Mouse (Mus musculus): ENCODE results near the gene Rbm39. TPM values are rescaled to one million over a fixed set of nuclear protein-coding genes. Genes with fewer than 3 reads are reported as not detected.
"Not testable (repeated sequence)": the region's sequence is repeated elsewhere in the genome, so short reads cannot be mapped to it uniquely, and the experiment has no call there.

The Rbm39 gene
- polyA plus RNA-seq, 1 experiment from 2014 or later = 494 TPM

GRCm38 (mm10) chr2:156189241-156189640, 9.2 kb upstream of the Rbm39 start:
- not testable (repeated sequence) for H3K4me2 ChIP-seq (ENCODE audit: low read length)
- 78% methylated on average over 7 of the region's 7 CpGs for WGBS

GRCm38 (mm10) chr2:156181592-156181991, 1.6 kb upstream of the Rbm39 start:
- Histone ChIP-seq H3K4me3 (replicated peaks; ENCODE audit: low read length) (no peak overlapping the region), H3K27ac (ENCODE audit: low read length) (peak overlapping the region; percentile 98; the same call in 1 of the 2 replicates)
- ATAC-seq = no peak

More at GRCm38 (mm10) chr2:156189241-156189640, 9.2 kb upstream of the Rbm39 start:
- not testable (repeated sequence) for ATAC-seq; H3K4me3 ChIP-seq (replicated peaks; ENCODE audit: low read length); H3K36me3 ChIP-seq (ENCODE audit: control insufficient read depth, insufficient read depth); H3K27ac ChIP-seq (ENCODE audit: low read length); H3K27me3 ChIP-seq (replicated peaks; ENCODE audit: control insufficient read depth, insufficient read depth, low read length); H3K4me1 ChIP-seq (replicated peaks; ENCODE audit: control insufficient read depth, insufficient read depth, low read length); H3K9me3 ChIP-seq (ENCODE audit: control insufficient read depth, low read length); H3K9ac ChIP-seq (replicated peaks; ENCODE audit: low read depth, low read length)

GRCm38 (mm10) chr2:156180824-156181590, 969 bp upstream of the Rbm39 start:
- Histone ChIP-seq H3K4me3 (replicated peaks; ENCODE audit: low read length) (peak overlapping the region; percentile 73), H3K9me3 (ENCODE audit: control insufficient read depth, low read length) (no peaks in the 10 kb centered on the region), H3K36me3 (ENCODE audit: control insufficient read depth, insufficient read depth) (peaks cover 6% of the 10 kb centered on the region; the same call in 1 of the 2 replicates), H3K4me2 (ENCODE audit: low read length) (peak overlapping the region; percentile 81), H3K27ac (ENCODE audit: low read length) (peak overlapping the region; percentile 98), H3K4me1 (replicated peaks; ENCODE audit: control insufficient read depth, insufficient read depth, low read length) (peaks cover 25% of the 10 kb centered on the region), H3K27me3 (replicated peaks; ENCODE audit: control insufficient read depth, insufficient read depth, low read length) (no peaks in the 10 kb centered on the region), H3K9ac (replicated peaks; ENCODE audit: low read depth, low read length) (peak overlapping the region; percentile 78)
- WGBS = 14% methylated on average over 8 of the region's 8 CpGs
- ATAC-seq = no peak

More at GRCm38 (mm10) chr2:156181592-156181991, 1.6 kb upstream of the Rbm39 start:
- WGBS = 55% methylated on average over 2 of the region's 2 CpGs
- peak overlapping the region; percentile 81; the same call in 1 of the 2 replicates for H3K4me2 ChIP-seq (ENCODE audit: low read length)
- no peaks in the 10 kb centered on the region for H3K27me3 ChIP-seq (replicated peaks; ENCODE audit: control insufficient read depth, insufficient read depth, low read length)
- H3K9ac ChIP-seq (replicated peaks; ENCODE audit: low read depth, low read length) = no peak overlapping the region
- H3K36me3 ChIP-seq (ENCODE audit: control insufficient read depth, insufficient read depth) = peaks cover 6% of the 10 kb centered on the region; the same call in 1 of the 2 replicates
- H3K4me1 ChIP-seq (replicated peaks; ENCODE audit: control insufficient read depth, insufficient read depth, low read length) = peaks cover 25% of the 10 kb centered on the region
- no peaks in the 10 kb centered on the region for H3K9me3 ChIP-seq (ENCODE audit: control insufficient read depth, low read length)

GRCm38 (mm10) chr2:156179796-156180093, 293 bp downstream of the Rbm39 start:
- H3K27ac ChIP-seq (ENCODE audit: low read length) = peak overlapping the region; percentile 98
- peaks cover 25% of the 10 kb centered on the region for H3K4me1 ChIP-seq (replicated peaks; ENCODE audit: control insufficient read depth, insufficient read depth, low read length)
- H3K4me3 ChIP-seq (replicated peaks; ENCODE audit: low read length) = peak overlapping the region; percentile 73
- no peaks in the 10 kb centered on the region for H3K27me3 ChIP-seq (replicated peaks; ENCODE audit: control insufficient read depth, insufficient read depth, low read length)
- WGBS = 0% methylated on average over 33 of the region's 41 CpGs
- H3K9ac ChIP-seq (replicated peaks; ENCODE audit: low read depth, low read length) = peak overlapping the region; percentile 100
- H3K4me2 ChIP-seq (ENCODE audit: low read length) = no peak overlapping the region
- ATAC-seq = peak; percentile 14
- H3K36me3 ChIP-seq (ENCODE audit: control insufficient read depth, insufficient read depth) = peaks cover 8% of the 10 kb centered on the region
- H3K9me3 ChIP-seq (ENCODE audit: control insufficient read depth, low read length) = no peaks in the 10 kb centered on the region

GRCm38 (mm10) chr2:156179046-156179795, 817 bp downstream of the Rbm39 start:
- Histone ChIP-seq H3K4me2 (ENCODE audit: low read length) (peak overlapping the region; percentile 82), H3K9ac (replicated peaks; ENCODE audit: low read depth, low read length) (peak overlapping the region; percentile 100), H3K9me3 (ENCODE audit: control insufficient read depth, low read length) (no peaks in the 10 kb centered on the region), H3K4me3 (replicated peaks; ENCODE audit: low read length) (peak overlapping the region; percentile 73), H3K27me3 (replicated peaks; ENCODE audit: control insufficient read depth, insufficient read depth, low read length) (no peaks in the 10 kb centered on the region), H3K36me3 (ENCODE audit: control insufficient read depth, insufficient read depth) (peaks cover 8% of the 10 kb centered on the region), H3K4me1 (replicated peaks; ENCODE audit: control insufficient read depth, insufficient read depth, low read length) (peaks cover 25% of the 10 kb centered on the region), H3K27ac (ENCODE audit: low read length) (peak overlapping the region; percentile 98)
- 1% methylated on average over 47 of the region's 47 CpGs for WGBS
- peak; percentile 31 for ATAC-seq

- Histone ChIP-seq H3K36me3 (ENCODE audit: control insufficient read depth, insufficient read depth) (peaks cover 13% of the 10 kb centered on the region), H3K4me1 (replicated peaks; ENCODE audit: control insufficient read depth, insufficient read depth, low read length) (peaks cover 27% of the 10 kb centered on the region), H3K4me2 (ENCODE audit: low read length) (peak overlapping the region; percentile 30), H3K27ac (ENCODE audit: low read length) (no peak overlapping the region), H3K9me3 (ENCODE audit: control insufficient read depth, low read length) (no peaks in the 10 kb centered on the region), H3K4me3 (replicated peaks; ENCODE audit: low read length) (no peak overlapping the region), H3K9ac (replicated peaks; ENCODE audit: low read depth, low read length) (no peak overlapping the region), H3K27me3 (replicated peaks; ENCODE audit: control insufficient read depth, insufficient read depth, low read length) (no peaks in the 10 kb centered on the region)
- no peak for ATAC-seq
- 78% methylated on average over 7 of the region's 7 CpGs for WGBS
Measured at GRCm38 (mm10) chr2:156177651-156178050, 2.4 kb downstream of the Rbm39 start.

- 82% methylated on average over 6 of the region's 6 CpGs for WGBS
- Histone ChIP-seq H3K4me3 (replicated peaks; ENCODE audit: low read length) (no peak overlapping the region), H3K9ac (replicated peaks; ENCODE audit: low read depth, low read length) (no peak overlapping the region), H3K36me3 (ENCODE audit: control insufficient read depth, insufficient read depth) (peaks cover 17% of the 10 kb centered on the region), H3K4me1 (replicated peaks; ENCODE audit: control insufficient read depth, insufficient read depth, low read length) (peaks cover 27% of the 10 kb centered on the region), H3K4me2 (ENCODE audit: low read length) (no peak overlapping the region), H3K9me3 (ENCODE audit: control insufficient read depth, low read length) (no peaks in the 10 kb centered on the region), H3K27ac (ENCODE audit: low read length) (no peak overlapping the region), H3K27me3 (replicated peaks; ENCODE audit: control insufficient read depth, insufficient read depth, low read length) (no peaks in the 10 kb centered on the region)
- no peak for ATAC-seq
Measured at GRCm38 (mm10) chr2:156177079-156177478, 3.0 kb downstream of the Rbm39 start.

GRCm38 (mm10) chr2:156166557-156166956, 13.5 kb downstream of the Rbm39 start:
- ATAC-seq = no peak
- no peaks in the 10 kb centered on the region for H3K27me3 ChIP-seq (replicated peaks; ENCODE audit: control insufficient read depth, insufficient read depth, low read length)

GRCm38 (mm10) chr2:156165478-156165877, 14.6 kb downstream of the Rbm39 start:
- Histone ChIP-seq H3K36me3 (ENCODE audit: control insufficient read depth, insufficient read depth) (peaks cover 48% of the 10 kb centered on the region), H3K4me3 (replicated peaks; ENCODE audit: low read length) (no peak overlapping the region), H3K4me1 (replicated peaks; ENCODE audit: control insufficient read depth, insufficient read depth, low read length) (no peaks in the 10 kb centered on the region), H3K9me3 (ENCODE audit: control insufficient read depth, low read length) (no peaks in the 10 kb centered on the region), H3K27ac (ENCODE audit: low read length) (no peak overlapping the region), H3K9ac (replicated peaks; ENCODE audit: low read depth, low read length) (no peak overlapping the region), H3K27me3 (replicated peaks; ENCODE audit: control insufficient read depth, insufficient read depth, low read length) (no peaks in the 10 kb centered on the region), H3K4me2 (ENCODE audit: low read length) (no peak overlapping the region)
- ATAC-seq = no peak
- 95% methylated on average over 1 of the region's 1 CpGs for WGBS

More at GRCm38 (mm10) chr2:156166557-156166956, 13.5 kb downstream of the Rbm39 start:
- no peak overlapping the region for H3K9ac ChIP-seq (replicated peaks; ENCODE audit: low read depth, low read length)
- H3K4me2 ChIP-seq (ENCODE audit: low read length) = no peak overlapping the region
- H3K4me1 ChIP-seq (replicated peaks; ENCODE audit: control insufficient read depth, insufficient read depth, low read length) = no peaks in the 10 kb centered on the region
- WGBS = 93% methylated on average over 5 of the region's 5 CpGs
- no peak overlapping the region for H3K4me3 ChIP-seq (replicated peaks; ENCODE audit: low read length)
- H3K27ac ChIP-seq (ENCODE audit: low read length) = no peak overlapping the region
- peaks cover 47% of the 10 kb centered on the region for H3K36me3 ChIP-seq (ENCODE audit: control insufficient read depth, insufficient read depth)
- no peaks in the 10 kb centered on the region for H3K9me3 ChIP-seq (ENCODE audit: control insufficient read depth, low read length)
